Mouse (Mus musculus): ENCODE data around the gene Flvcr1. TPM values are rescaled to one million over a fixed set of nuclear protein-coding genes. Genes with fewer than 3 reads are reported as not detected.

Flvcr1 gene
- 6.9 and 7.4 TPM in 2 replicates for polyA plus RNA-seq (2016; fragmentation: Nextera tagmentation; extraction: Ambion mirVana)

GRCm38 (mm10) chr1:191026021-191026713, at the start of gene Flvcr1:
Flvcr1 (minus strand) TSS chr1:191026158.
- DNase-seq (ENCODE audit: low spot score), result peak; percentile 99
- H3K36me3 ChIP-seq (replicated peaks), result peaks cover 9% of the 10 kb centered on the region

DNA sequence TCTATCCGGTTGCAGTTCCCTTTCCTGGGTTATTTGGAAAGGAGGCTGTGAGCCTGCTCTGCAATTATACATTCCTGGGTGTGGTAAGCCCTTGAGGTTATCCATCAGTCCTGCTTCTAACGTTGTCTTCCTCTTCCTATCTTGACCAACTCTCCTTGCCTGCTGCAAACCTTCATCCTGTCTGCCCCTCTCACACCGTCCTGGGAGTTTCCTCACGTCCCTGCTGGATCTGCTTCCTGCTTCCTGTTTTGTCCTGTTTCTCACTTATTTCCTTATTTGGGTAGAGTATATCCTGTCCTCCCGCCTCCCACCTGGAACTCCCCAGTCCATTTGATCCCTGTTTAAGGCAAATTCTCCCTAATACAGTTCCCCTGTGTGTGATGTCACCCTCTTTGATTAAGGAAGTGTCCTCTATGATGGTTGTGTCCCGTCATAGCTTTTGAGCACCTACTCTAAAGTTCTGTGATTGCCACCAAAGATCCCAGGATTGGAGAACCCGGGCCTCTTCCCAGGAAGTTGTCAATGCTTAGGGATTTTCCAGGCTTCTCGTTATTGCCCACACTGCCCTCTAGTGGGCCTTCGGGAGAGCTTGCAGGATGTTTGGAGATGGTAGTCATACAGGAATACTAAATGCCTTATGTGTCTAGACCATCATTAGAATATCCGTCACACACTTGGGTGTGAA, 49.4 kb upstream of the Flvcr1 start:
- H3K9me3 ChIP-seq, result no peaks in the 10 kb centered on the region
- peak; percentile 62 for DNase-seq (ENCODE audit: low spot score)
- no peak overlapping the region for H3K4me3 ChIP-seq
- H3K27ac ChIP-seq (replicated peaks), result no peak overlapping the region
- H3K4me1 ChIP-seq, result no peaks in the 10 kb centered on the region
- peaks cover 100% of the 10 kb centered on the region for H3K36me3 ChIP-seq (replicated peaks)
- 66% methylated on average over 10 of the region's 10 CpGs for WGBS
- no peaks in the 10 kb centered on the region for H3K27me3 ChIP-seq (replicated peaks; ENCODE audit: low read depth, poor library complexity, severe bottlenecking)

More at GRCm38 (mm10) chr1:191026021-191026713, at the start of gene Flvcr1:
- Histone ChIP-seq H3K9me3 (no peaks in the 10 kb centered on the region), H3K4me3 (peak within 1 kb of the TSS; percentile 92), H3K27me3 (replicated peaks; ENCODE audit: low read depth, poor library complexity, severe bottlenecking) (no peaks in the 10 kb centered on the region), H3K4me1 (peaks cover 29% of the 10 kb centered on the region), H3K27ac (replicated peaks) (peak within 1 kb of the TSS; percentile 92)
- under 1% methylated on average over 50 of the region's 50 CpGs for WGBS

- H3K36me3 ChIP-seq (replicated peaks), result peaks cover 100% of the 10 kb centered on the region
- no peak for DNase-seq (ENCODE audit: low spot score)
- no peak overlapping the region for H3K4me3 ChIP-seq
- no peak overlapping the region for H3K27ac ChIP-seq (replicated peaks)
- WGBS, result 90% methylated on average over 4 of the region's 4 CpGs
- H3K9me3 ChIP-seq, result no peaks in the 10 kb centered on the region
- no peaks in the 10 kb centered on the region for H3K27me3 ChIP-seq (replicated peaks; ENCODE audit: low read depth, poor library complexity, severe bottlenecking)
- H3K4me1 ChIP-seq, result no peaks in the 10 kb centered on the region
Measured at GRCm38 (mm10) chr1:191073486-191073885, 47.5 kb upstream of the Flvcr1 start.

DNA sequence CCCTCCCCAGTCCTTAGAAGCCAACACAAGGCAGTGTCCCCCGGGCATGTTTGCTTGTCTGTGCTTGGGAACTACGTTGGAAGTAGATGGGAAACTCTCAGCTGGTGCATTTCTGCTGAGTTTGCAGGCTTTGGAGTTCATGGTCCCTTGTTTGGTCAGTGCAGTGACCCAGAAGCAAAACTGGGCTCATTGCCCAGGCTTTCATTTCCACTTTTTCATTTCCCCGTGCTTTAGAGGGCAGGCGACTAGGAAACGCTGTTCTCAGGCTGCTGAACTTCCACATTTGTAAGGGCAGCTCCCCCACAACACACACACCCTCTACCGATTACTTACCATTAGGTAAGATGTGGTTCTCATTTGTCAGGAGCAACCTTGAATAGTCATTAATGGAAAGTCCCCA, 47.0 kb upstream of the Flvcr1 start:
- no peaks in the 10 kb centered on the region for H3K9me3 ChIP-seq
- H3K36me3 ChIP-seq (replicated peaks), result peaks cover 100% of the 10 kb centered on the region
- no peak overlapping the region for H3K4me3 ChIP-seq
- DNase-seq (ENCODE audit: low spot score), result no peak
- no peaks in the 10 kb centered on the region for H3K4me1 ChIP-seq
- H3K27me3 ChIP-seq (replicated peaks; ENCODE audit: low read depth, poor library complexity, severe bottlenecking), result no peaks in the 10 kb centered on the region
- 92% methylated on average over 6 of the region's 6 CpGs for WGBS
- H3K27ac ChIP-seq (replicated peaks), result no peak overlapping the region

- 95% methylated on average over 16 of the region's 16 CpGs for WGBS
- Histone ChIP-seq H3K36me3 (replicated peaks) (peaks cover 100% of the 10 kb centered on the region), H3K27me3 (replicated peaks; ENCODE audit: low read depth, poor library complexity, severe bottlenecking) (no peaks in the 10 kb centered on the region), H3K4me1 (no peaks in the 10 kb centered on the region), H3K4me3 (no peak overlapping the region), H3K27ac (replicated peaks) (no peak overlapping the region), H3K9me3 (no peaks in the 10 kb centered on the region)
- no peak for DNase-seq (ENCODE audit: low spot score)
Measured at GRCm38 (mm10) chr1:191072329-191072913, 46.5 kb upstream of the Flvcr1 start.

DNA sequence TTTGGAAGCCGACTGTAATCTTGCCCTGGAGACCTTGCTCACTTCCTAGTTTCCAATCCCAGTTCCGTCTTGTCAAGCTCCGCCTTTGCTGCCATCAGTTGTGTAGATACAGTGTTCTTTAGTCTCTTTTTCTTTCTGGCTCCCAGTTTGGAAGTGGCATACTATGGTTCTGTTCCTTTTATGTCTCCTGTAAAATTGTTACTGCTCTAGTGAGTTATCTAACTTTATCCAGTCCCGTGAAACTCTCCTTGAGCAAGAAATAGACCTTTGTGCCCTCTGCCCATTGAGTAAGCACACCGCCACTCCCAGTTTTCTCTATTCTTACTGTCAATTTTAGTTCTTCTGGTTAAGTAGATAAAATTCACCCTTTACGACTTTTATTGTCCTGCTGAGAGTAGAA, 45.7 kb upstream of the Flvcr1 start:
- 92% methylated on average over 6 of the region's 6 CpGs for WGBS
- peaks cover 100% of the 10 kb centered on the region for H3K36me3 ChIP-seq (replicated peaks)
- H3K27ac ChIP-seq (replicated peaks), result no peak overlapping the region
- no peaks in the 10 kb centered on the region for H3K4me1 ChIP-seq
- no peak for DNase-seq (ENCODE audit: low spot score)
- no peaks in the 10 kb centered on the region for H3K9me3 ChIP-seq
- H3K27me3 ChIP-seq (replicated peaks; ENCODE audit: low read depth, poor library complexity, severe bottlenecking), result no peaks in the 10 kb centered on the region
- no peak overlapping the region for H3K4me3 ChIP-seq

DNA sequence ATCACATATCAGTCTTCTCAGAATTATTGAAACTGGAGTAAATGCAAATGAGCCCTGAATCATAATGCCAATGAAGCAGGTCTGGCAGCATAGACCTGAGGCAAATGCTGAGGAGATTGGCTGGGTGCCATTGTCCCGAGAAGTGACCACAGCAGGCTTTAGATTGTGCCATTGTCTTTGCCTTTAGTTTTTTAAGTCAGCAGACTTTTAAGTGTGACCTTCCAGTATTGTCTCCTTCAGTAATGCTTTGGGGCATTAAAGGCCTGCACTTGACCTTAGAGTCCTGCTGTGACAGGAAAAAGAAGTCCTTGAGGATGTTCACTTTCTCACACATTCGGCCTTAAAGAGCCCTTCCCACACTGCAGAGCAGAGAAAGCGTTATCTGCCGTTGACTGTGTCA, 44.3 kb upstream of the Flvcr1 start:
- no peak for DNase-seq (ENCODE audit: low spot score)
- H3K4me3 ChIP-seq, result no peak overlapping the region
- peaks cover 100% of the 10 kb centered on the region for H3K36me3 ChIP-seq (replicated peaks)
- H3K9me3 ChIP-seq, result no peaks in the 10 kb centered on the region
- no peaks in the 10 kb centered on the region for H3K27me3 ChIP-seq (replicated peaks; ENCODE audit: low read depth, poor library complexity, severe bottlenecking)
- H3K27ac ChIP-seq (replicated peaks), result no peak overlapping the region
- 89% methylated on average over 4 of the region's 4 CpGs for WGBS
- no peaks in the 10 kb centered on the region for H3K4me1 ChIP-seq

DNA sequence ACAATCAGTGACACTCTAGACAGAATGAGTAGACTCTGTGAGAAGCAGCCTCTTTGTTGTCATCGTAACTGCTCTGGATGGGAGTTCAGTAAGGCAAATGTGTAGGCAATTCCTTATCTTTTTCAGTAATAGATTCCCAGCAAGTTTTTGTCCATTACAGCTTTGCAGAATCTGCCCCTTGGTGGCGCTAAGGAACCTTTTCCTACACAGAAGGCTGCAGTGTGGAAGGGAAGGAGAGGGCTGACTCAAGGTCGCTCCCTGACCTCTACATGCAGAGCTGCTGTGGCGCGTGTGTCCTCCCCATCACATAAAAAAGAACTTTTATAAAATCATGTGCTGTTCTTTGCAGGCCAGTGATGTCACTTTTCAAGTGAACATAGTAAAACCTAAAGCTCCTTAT, 42.4 kb upstream of the Flvcr1 start:
- Histone ChIP-seq H3K27me3 (replicated peaks; ENCODE audit: low read depth, poor library complexity, severe bottlenecking) (no peaks in the 10 kb centered on the region), H3K4me1 (peaks cover 9% of the 10 kb centered on the region), H3K4me3 (no peak overlapping the region), H3K27ac (replicated peaks) (no peak overlapping the region), H3K36me3 (replicated peaks) (peaks cover 87% of the 10 kb centered on the region), H3K9me3 (no peaks in the 10 kb centered on the region)
- WGBS, result 85% methylated on average over 5 of the region's 5 CpGs
- no peak for DNase-seq (ENCODE audit: low spot score)

- WGBS, result 83% methylated on average over 4 of the region's 4 CpGs
- peaks cover 56% of the 10 kb centered on the region for H3K36me3 ChIP-seq (replicated peaks)
Measured at GRCm38 (mm10) chr1:191065188-191065587, 39.2 kb upstream of the Flvcr1 start.

GRCm38 (mm10) chr1:191064535-191064934, 38.6 kb upstream of the Flvcr1 start:
- DNase-seq (ENCODE audit: low spot score), result no peak
- Histone ChIP-seq H3K27ac (replicated peaks) (no peak overlapping the region), H3K27me3 (replicated peaks; ENCODE audit: low read depth, poor library complexity, severe bottlenecking) (peaks cover 7% of the 10 kb centered on the region; the same call in 1 of the 2 replicates), H3K4me3 (no peak overlapping the region), H3K4me1 (peaks cover 17% of the 10 kb centered on the region), H3K36me3 (replicated peaks) (peaks cover 49% of the 10 kb centered on the region), H3K9me3 (no peaks in the 10 kb centered on the region)
- WGBS, result 90% methylated on average over 2 of the region's 2 CpGs

More at GRCm38 (mm10) chr1:191065188-191065587, 39.2 kb upstream of the Flvcr1 start:
- Histone ChIP-seq H3K27me3 (replicated peaks; ENCODE audit: low read depth, poor library complexity, severe bottlenecking) (peaks cover 7% of the 10 kb centered on the region; the same call in 1 of the 2 replicates), H3K4me1 (peaks cover 17% of the 10 kb centered on the region), H3K9me3 (no peaks in the 10 kb centered on the region), H3K4me3 (no peak overlapping the region), H3K27ac (replicated peaks) (no peak overlapping the region)
- no peak for DNase-seq (ENCODE audit: low spot score)

- 60% methylated on average over 9 of the region's 9 CpGs for WGBS
Measured at GRCm38 (mm10) chr1:191063700-191064099, 37.7 kb upstream of the Flvcr1 start.

DNA sequence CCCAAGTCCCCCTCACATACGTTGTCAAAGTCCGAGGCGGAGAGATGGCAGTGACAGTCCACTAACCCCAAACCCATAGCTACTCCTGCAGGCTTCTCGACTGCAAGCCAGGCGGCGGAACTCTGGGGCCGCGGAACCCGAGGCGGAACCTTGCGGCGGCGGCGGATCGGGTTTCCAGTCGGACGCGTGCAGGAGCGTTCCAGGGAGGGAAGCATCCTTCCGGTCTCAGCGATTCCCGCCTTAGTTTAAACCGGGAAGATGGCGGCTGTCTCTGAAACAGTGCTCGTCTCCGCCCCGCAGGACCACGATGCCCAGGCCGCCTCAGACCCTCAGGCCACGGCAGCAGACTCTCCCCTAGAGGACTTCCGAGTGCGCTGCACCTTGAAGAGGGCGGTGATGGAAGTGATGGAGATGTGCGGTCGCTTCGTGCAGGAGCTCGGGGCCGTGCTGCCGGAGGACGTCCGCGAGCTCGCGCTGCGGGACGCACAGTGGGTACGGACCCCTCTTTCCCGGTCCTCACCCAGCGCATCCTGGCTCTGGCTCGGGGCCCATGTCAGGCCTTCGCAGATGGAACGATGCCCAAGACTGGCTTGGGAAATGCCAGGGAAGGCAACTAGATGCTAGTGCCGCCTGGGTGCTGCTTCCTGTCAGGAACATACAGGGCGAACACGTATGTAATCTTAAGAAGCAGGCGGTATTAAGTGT, 37.0 kb upstream of the Flvcr1 start, which contains the start of the genes Tatdn3 and Nsl1:
Gene Tatdn3 (minus strand): TSS at position 152 of the 705 bp plus-strand sequence.
Gene Nsl1 (plus strand): TSS at position 232 of the 705 bp plus-strand sequence.
- peaks cover 17% of the 10 kb centered on the region for H3K4me1 ChIP-seq
- H3K27me3 ChIP-seq (replicated peaks; ENCODE audit: low read depth, poor library complexity, severe bottlenecking), result peaks cover 7% of the 10 kb centered on the region; the same call in 1 of the 2 replicates
- H3K9me3 ChIP-seq, result no peaks in the 10 kb centered on the region
- H3K27ac ChIP-seq (replicated peaks), result peak within 1 kb of the TSS; percentile 94
- peak within 1 kb of the TSS; percentile 71 for H3K4me3 ChIP-seq
- peaks cover 33% of the 10 kb centered on the region for H3K36me3 ChIP-seq (replicated peaks)
- DNase-seq (ENCODE audit: low spot score), result peak; percentile 92
- under 1% methylated on average over 56 of the region's 56 CpGs for WGBS

More at GRCm38 (mm10) chr1:191063700-191064099, 37.7 kb upstream of the Flvcr1 start:
- peaks cover 17% of the 10 kb centered on the region for H3K4me1 ChIP-seq
- no peak for DNase-seq (ENCODE audit: low spot score)
- H3K9me3 ChIP-seq, result no peaks in the 10 kb centered on the region
- peak overlapping the region; percentile 94; the same call in 1 of the 2 replicates for H3K27ac ChIP-seq (replicated peaks)
- peaks cover 41% of the 10 kb centered on the region for H3K36me3 ChIP-seq (replicated peaks)
- H3K4me3 ChIP-seq, result peak overlapping the region; percentile 71
- peaks cover 7% of the 10 kb centered on the region; the same call in 1 of the 2 replicates for H3K27me3 ChIP-seq (replicated peaks; ENCODE audit: low read depth, poor library complexity, severe bottlenecking)
